Mouse (Mus musculus): Measurements from ENCODE around the gene Rab33b. TPM values are rescaled to one million over a fixed set of nuclear protein-coding genes. Genes with fewer than 3 reads are reported as not detected.
"Not testable (repeated sequence)": the region's sequence is repeated elsewhere in the genome, so short reads cannot be mapped to it uniquely, and the experiment has no call there.

Gene Rab33b
- polyA plus RNA-seq (2016; fragmentation: Nextera tagmentation; extraction: Ambion mirVana), result 16.9 and 19.4 TPM in 2 replicates

DNA sequence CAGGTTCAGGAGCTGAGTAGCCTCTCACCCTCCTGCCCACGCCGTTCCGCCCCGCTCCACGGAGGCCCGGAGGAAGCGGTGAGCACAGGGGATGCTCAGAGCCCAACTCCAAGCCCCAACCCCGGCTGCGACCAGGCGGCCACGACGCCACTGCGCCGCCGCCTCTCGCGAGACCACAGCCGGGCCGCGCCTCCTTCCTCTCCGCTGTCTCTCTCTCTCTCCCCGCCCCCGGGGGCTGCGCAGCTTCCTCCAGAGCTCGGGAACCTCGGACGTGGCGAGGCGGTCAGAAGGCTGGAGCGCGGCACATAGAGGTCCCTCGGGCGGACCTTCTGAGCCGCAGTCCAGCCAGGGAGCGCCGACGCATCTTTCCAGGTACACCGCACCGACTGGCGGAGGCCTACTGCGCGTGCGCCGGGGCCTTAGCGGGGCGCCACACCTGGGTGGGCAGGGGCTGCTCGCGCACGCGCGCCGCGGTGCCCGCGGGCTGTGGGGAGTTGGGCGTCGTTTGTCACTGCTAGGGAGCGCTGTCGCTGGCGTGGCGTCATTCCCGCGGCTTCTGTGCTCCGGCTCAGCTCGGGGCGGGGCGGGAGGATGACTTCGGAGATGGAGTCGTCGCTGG, at the start of gene Rab33b:
Rab33b (plus strand) TSS at position 180 of the 619 bp plus-strand sequence.
- H3K36me3 ChIP-seq, result 0 out of 2 replicates have a peak, but pooled peaks cover 3% of the 10 kb centered on the region
- no peaks in the 10 kb centered on the region for H3K9me3 ChIP-seq
- H3K27ac ChIP-seq, result peak within 1 kb of the TSS; percentile 81; the same call in 1 of the 2 replicates
- under 1% methylated on average over 70 of the region's 70 CpGs for WGBS
- H3K4me2 ChIP-seq (replicated peaks), result peak within 1 kb of the TSS; percentile 77
- no peaks in the 10 kb centered on the region for H3K27me3 ChIP-seq (replicated peaks)
- peak within 1 kb of the TSS; percentile 83 for H3K9ac ChIP-seq
- peak; percentile 95 for ATAC-seq (ENCODE audit: low FRiP score, low read depth)
- H3K4me1 ChIP-seq, result peaks cover 28% of the 10 kb centered on the region
- H3K4me3 ChIP-seq, result peak within 1 kb of the TSS; percentile 63

DNA sequence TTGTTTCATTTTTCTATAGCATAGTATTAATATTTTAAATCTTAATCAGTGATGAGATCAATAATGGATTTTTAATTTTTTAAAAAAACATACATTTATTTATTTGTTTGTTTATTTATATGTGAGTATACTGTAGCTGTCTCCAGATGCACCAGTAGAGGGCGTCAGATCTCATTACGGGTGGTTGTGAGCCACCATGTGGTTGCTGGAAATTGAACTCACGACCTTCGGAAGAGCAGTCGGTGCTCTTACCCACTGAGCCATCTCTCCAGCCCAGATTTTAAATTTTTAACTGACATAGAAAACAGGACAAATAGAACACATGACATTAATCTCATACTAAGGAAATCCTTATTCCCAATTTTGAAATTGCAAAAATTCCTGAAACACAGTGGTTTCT, 49.4 kb upstream of the Rab33b start:
- ATAC-seq (ENCODE audit: low FRiP score, low read depth); H3K27ac ChIP-seq; H3K4me3 ChIP-seq; H3K27me3 ChIP-seq (replicated peaks); H3K9ac ChIP-seq; H3K4me1 ChIP-seq; H3K36me3 ChIP-seq; H3K9me3 ChIP-seq; H3K4me2 ChIP-seq (replicated peaks): not testable (repeated sequence)
- 85% methylated on average over 5 of the region's 5 CpGs for WGBS

DNA sequence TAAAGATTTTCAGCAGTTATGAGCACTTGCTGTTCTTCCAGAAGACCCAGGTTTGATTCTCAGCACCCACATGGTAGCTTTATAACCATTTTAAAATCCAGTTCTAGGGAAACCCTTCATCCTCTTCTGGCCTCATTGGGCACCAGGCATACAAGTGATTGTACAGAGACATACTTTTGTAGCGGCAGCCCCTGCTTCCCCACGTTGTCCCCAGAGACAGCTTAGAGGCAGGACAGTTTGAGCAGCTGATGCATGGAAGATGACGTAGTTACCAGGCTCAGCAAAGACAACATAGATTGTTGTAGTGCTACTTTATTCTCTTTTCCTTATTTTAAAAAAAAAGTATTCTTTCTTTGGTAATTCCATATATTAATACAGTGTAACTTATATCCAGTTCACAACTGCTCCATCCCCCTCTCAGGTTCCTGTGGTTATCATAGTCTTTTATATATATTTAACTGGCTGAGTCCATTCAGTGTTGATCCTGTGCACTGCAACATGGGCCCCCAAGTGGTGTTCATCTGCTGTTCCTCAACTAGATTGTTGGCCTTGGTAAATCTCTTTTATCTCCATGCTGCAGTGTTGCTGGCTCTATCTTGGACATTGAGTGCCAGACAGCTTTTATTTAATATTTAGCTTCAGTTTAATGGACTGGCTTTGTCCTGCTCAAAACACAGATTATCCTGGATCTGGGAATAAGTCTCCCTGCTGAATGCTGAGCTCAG, 48.7 kb upstream of the Rab33b start:
- WGBS, result 80% methylated on average over 3 of the region's 3 CpGs

DNA sequence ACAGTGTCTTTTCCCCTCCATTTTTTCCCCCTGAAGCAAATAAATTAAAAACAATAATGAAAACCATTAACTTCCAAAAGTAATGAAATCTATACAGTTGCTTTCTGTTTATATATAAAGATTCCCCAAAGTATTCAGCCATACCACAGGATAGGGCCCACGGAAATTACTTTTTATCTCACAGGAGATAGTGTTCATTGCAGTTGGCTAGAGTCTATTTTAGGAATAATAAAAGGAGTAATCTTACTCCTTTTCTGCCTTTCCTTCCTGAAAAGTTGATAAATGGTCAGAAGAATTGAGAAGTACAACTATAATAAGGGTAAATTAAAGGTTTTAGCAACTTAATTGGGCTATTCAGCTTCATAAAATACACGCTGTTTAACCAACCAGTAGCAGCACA, 15.2 kb upstream of the Rab33b start:
- ATAC-seq (ENCODE audit: low FRiP score, low read depth), result no peak
- no peak overlapping the region for H3K27ac ChIP-seq
- H3K4me2 ChIP-seq (replicated peaks), result no peak overlapping the region
- no peak overlapping the region for H3K9ac ChIP-seq
- no peaks in the 10 kb centered on the region for H3K4me1 ChIP-seq
- no peak overlapping the region for H3K4me3 ChIP-seq
- H3K27me3 ChIP-seq (replicated peaks), result no peaks in the 10 kb centered on the region
- WGBS, result 93% methylated on average over 2 of the region's 2 CpGs
- peaks cover 75% of the 10 kb centered on the region for H3K36me3 ChIP-seq
- H3K9me3 ChIP-seq, result no peaks in the 10 kb centered on the region

More for the DNA sequence above, 48.7 kb upstream of the Rab33b start:
- H3K36me3 ChIP-seq, result peaks cover 8% of the 10 kb centered on the region; the same call in 1 of the 2 replicates
- H3K27ac ChIP-seq, result no peak overlapping the region
- no peaks in the 10 kb centered on the region for H3K9me3 ChIP-seq
- H3K4me3 ChIP-seq, result no peak overlapping the region
- H3K27me3 ChIP-seq (replicated peaks), result no peaks in the 10 kb centered on the region
- H3K9ac ChIP-seq, result no peak overlapping the region
- no peaks in the 10 kb centered on the region for H3K4me1 ChIP-seq
- ATAC-seq (ENCODE audit: low FRiP score, low read depth), result no peak
- H3K4me2 ChIP-seq (replicated peaks), result no peak overlapping the region

DNA sequence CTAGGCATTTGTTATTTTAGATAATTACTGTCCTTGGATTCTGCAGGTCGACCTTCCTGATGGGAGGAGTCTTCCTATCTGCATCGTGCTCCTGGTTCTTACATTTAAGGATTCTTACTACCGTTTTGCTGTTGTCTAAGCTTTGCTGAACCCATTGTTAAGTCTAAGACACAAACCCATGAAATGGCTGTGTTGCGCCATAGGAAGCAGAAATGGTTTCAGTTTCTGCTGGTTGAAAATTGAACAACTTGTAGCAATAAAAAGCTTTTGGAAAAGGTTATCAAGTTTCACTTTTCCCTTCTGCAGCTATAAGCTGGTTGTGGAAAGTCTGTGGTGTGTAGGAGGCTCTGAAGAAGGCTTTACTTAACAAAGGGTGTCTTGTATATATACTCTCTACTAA, 8.0 kb upstream of the Rab33b start:
- no peak overlapping the region for H3K4me2 ChIP-seq (replicated peaks)
- H3K9me3 ChIP-seq, result no peaks in the 10 kb centered on the region
- H3K4me1 ChIP-seq, result no peaks in the 10 kb centered on the region
- ATAC-seq (ENCODE audit: low FRiP score, low read depth), result no peak
- H3K4me3 ChIP-seq, result no peak overlapping the region
- no peak overlapping the region for H3K9ac ChIP-seq
- no peak overlapping the region for H3K27ac ChIP-seq
- peaks cover 34% of the 10 kb centered on the region for H3K36me3 ChIP-seq
- H3K27me3 ChIP-seq (replicated peaks), result no peaks in the 10 kb centered on the region
- WGBS, result 82% methylated on average over 4 of the region's 4 CpGs

DNA sequence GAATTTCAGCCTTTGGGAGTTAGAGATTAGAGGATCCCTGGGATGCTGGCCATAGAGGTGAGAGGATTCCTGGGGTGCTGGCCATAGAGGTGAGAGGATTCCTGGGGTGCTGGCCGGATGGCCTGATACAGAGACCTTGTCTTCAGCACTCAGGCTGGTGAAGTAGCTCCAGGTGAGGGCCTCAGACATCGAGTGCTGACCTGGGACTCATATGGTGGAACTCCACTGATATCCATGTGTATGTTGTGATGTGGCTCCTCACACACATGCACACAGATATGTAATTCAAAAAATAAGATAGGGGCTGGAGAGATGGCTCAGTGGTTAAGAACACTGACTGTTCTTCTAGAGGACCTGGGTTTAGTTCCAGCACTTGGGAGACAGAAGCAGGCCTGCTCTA, 3.8 kb upstream of the Rab33b start:
- Histone ChIP-seq H3K9me3 (no peaks in the 10 kb centered on the region), H3K4me3 (no peak overlapping the region), H3K4me1 (peaks cover 12% of the 10 kb centered on the region), H3K27me3 (replicated peaks) (no peaks in the 10 kb centered on the region), H3K9ac (no peak overlapping the region), H3K4me2 (replicated peaks) (no peak overlapping the region), H3K27ac (no peak overlapping the region), H3K36me3 (peaks cover 5% of the 10 kb centered on the region; the same call in 1 of the 2 replicates)
- WGBS, result 65% methylated on average over 2 of the region's 2 CpGs
- ATAC-seq (ENCODE audit: low FRiP score, low read depth), result no peak

DNA sequence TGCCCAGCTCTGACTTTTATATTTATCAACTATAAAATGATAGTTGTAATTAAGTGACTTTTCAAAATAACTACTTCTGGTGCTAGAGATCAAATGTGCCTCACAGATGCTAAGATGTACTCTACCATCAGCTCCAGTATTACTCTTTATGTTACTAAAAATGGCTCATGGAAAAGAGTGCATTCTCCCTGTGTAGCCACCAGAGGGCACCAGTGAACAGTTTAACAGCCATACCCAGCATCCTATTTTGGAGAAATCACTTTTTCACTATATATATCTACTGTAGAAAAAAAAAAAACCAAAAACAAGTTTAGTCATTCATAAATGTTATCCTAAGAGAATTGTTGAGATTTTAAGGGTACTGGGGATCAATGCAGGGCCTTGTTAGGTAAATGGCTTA, 2.7 kb upstream of the Rab33b start:
- peaks cover 22% of the 10 kb centered on the region for H3K4me1 ChIP-seq
- no peak overlapping the region for H3K4me2 ChIP-seq (replicated peaks)
- ATAC-seq (ENCODE audit: low FRiP score, low read depth), result no peak
- no peaks in the 10 kb centered on the region for H3K27me3 ChIP-seq (replicated peaks)
- H3K36me3 ChIP-seq, result peaks cover 4% of the 10 kb centered on the region; the same call in 1 of the 2 replicates
- H3K27ac ChIP-seq, result no peak overlapping the region
- H3K9me3 ChIP-seq, result no peaks in the 10 kb centered on the region
- H3K9ac ChIP-seq, result no peak overlapping the region
- H3K4me3 ChIP-seq, result no peak overlapping the region

DNA sequence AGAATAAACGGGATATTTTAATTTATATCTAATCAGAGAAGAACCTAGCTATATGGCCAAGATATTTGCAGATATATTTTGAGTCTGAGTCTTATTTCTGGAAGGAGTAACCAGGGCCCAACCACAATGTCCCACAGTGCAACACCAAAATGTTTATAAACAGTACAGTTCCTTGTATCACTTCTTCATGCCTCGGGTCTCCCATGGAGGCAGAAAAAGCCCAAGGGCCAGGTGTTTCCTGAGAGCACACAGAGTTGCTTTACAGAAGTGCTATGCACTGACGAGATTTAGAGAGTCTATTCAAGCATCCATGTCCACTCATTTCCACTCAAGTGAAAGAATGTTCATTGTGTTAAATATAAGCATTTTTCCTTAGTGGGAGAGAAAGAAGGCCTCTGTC, 1.8 kb upstream of the Rab33b start:
- no peak overlapping the region for H3K4me2 ChIP-seq (replicated peaks)
- H3K27me3 ChIP-seq (replicated peaks), result no peaks in the 10 kb centered on the region
- ATAC-seq (ENCODE audit: low FRiP score, low read depth), result no peak
- H3K9ac ChIP-seq, result no peak overlapping the region
- no peak overlapping the region for H3K27ac ChIP-seq
- no peaks in the 10 kb centered on the region for H3K36me3 ChIP-seq
- no peak overlapping the region for H3K4me3 ChIP-seq
- peaks cover 28% of the 10 kb centered on the region for H3K4me1 ChIP-seq
- 67% methylated on average over 3 of the region's 3 CpGs for WGBS
- H3K9me3 ChIP-seq, result no peaks in the 10 kb centered on the region

DNA sequence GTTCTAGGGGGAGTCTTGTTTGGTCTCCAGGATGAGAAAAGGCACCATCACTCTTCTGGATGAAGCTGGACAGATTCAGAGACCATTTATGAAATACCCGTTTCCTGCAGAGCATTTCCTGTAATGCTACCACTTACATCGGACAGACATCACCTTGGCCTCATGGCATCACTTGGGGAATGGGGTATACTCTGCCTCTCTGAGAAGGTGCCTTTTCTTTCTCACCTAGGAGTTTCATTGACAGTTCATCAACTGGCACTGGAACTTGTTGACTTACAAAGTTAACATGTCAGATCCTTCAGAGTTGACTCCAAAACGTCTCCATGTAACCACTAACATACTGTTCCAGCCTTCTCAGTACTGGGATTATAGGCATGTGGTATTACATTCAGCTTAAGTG, 939 bp upstream of the Rab33b start:
- no peaks in the 10 kb centered on the region for H3K36me3 ChIP-seq
- H3K9me3 ChIP-seq, result no peaks in the 10 kb centered on the region
- no peak overlapping the region for H3K27ac ChIP-seq
- ATAC-seq (ENCODE audit: low FRiP score, low read depth), result no peak
- no peak overlapping the region for H3K4me3 ChIP-seq
- H3K27me3 ChIP-seq (replicated peaks), result no peaks in the 10 kb centered on the region
- 79% methylated on average over 3 of the region's 3 CpGs for whole genome bisulfite sequencing
- peaks cover 28% of the 10 kb centered on the region for H3K4me1 ChIP-seq
- H3K4me2 ChIP-seq (replicated peaks), result peak overlapping the region; percentile 77
- peak overlapping the region; percentile 83 for H3K9ac ChIP-seq

DNA sequence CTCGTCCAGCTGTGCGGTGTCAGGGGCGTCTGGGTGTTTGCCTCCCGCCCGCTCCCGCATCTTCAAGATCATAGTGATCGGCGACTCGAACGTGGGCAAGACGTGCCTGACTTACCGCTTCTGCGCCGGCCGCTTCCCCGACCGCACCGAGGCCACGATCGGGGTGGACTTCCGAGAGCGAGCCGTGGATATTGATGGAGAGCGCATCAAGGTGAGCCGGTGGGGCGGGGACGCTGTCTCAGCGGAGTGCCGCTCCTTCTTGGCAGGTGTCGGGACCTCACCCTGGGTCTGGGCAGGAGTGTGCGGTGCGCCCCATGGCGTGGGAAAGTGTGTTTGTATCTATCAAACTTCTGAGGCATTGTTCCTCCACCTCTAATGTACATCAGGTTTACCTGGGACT, 650 bp downstream of the Rab33b start:
- peak overlapping the region; percentile 83 for H3K9ac ChIP-seq
- under 1% methylated on average over 33 of the region's 33 CpGs for WGBS
- H3K4me1 ChIP-seq, result peaks cover 28% of the 10 kb centered on the region
- peak overlapping the region; percentile 33; the same call in 1 of the 2 replicates for H3K27ac ChIP-seq
- H3K9me3 ChIP-seq, result no peaks in the 10 kb centered on the region
- H3K27me3 ChIP-seq (replicated peaks), result no peaks in the 10 kb centered on the region
- 0 out of 2 replicates have a peak, but pooled peaks cover 3% of the 10 kb centered on the region for H3K36me3 ChIP-seq
- peak; percentile 58 for ATAC-seq (ENCODE audit: low FRiP score, low read depth)
- H3K4me2 ChIP-seq (replicated peaks), result peak overlapping the region; percentile 77
- H3K4me3 ChIP-seq, result peak overlapping the region; percentile 63

DNA sequence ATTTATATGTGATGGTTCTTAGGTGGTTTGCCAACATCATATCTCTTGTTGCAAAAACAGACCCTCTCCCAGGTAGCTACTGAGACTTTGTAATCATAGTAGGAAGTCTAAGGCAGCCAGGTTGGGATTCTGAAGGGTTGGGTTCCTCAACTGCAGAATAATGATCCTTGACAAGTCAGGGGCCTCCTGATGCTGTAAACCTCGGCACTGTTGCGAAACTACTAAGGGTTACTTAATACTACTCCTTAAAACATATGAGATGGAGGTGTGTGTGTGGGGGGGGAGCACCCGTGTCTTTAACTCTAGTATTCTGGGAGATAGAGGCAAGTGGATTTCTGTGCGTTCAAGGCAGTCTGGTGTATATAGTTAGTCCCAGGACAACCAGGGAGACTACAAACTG, 1.6 kb downstream of the Rab33b start:
- Histone ChIP-seq H3K4me2 (replicated peaks) (peak overlapping the region; percentile 77), H3K4me3 (no peak overlapping the region; the same call in 1 of the 2 replicates), H3K4me1 (peaks cover 28% of the 10 kb centered on the region), H3K9me3 (no peaks in the 10 kb centered on the region), H3K27me3 (replicated peaks) (no peaks in the 10 kb centered on the region), H3K9ac (no peak overlapping the region), H3K36me3 (0 out of 2 replicates have a peak, but pooled peaks cover 3% of the 10 kb centered on the region), H3K27ac (no peak overlapping the region)
- WGBS, result 86% methylated on average over 4 of the region's 4 CpGs
- no peak for ATAC-seq (ENCODE audit: low FRiP score, low read depth)

DNA sequence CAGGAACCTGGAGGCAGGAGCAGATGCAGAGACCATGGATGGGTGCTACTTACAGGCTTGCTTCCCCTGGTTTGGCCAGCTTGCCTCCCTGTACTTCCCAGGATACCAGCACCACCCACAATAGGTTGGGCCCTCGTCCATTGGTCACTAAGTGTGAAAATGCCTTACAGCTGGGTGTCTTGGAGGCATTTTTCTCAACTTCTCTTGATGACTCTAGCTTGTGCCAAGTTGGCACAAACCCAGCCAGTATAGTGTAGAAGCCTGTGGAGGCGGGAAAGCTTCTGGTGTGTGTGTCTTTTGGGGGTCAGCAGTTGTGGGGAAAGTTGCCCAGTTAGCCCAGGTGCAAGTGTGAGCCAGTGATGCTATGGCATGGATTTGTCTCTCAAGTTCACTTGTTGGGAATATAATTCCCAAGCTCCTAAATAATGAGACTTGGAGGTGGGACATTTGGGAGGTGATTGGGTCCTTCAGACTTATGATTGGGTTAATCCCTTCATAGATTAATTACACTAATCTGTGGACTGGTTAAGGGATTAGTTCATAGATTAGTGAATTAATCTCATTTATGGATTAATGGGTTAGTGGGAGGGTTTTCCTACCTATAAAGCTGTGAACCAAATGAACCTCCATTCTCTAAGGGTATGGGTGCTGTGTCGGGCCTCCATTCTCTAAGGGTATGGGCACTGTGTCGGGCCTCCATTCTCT, 2.9 kb downstream of the Rab33b start:
- WGBS, result 95% methylated on average over 4 of the region's 4 CpGs
- Histone ChIP-seq H3K4me3 (no peak overlapping the region), H3K27ac (no peak overlapping the region), H3K4me1 (peaks cover 28% of the 10 kb centered on the region), H3K9me3 (no peaks in the 10 kb centered on the region), H3K9ac (no peak overlapping the region), H3K4me2 (replicated peaks) (no peak overlapping the region), H3K36me3 (0 out of 2 replicates have a peak, but pooled peaks cover 3% of the 10 kb centered on the region), H3K27me3 (replicated peaks) (no peaks in the 10 kb centered on the region)
- no peak for ATAC-seq (ENCODE audit: low FRiP score, low read depth)

Data from neural tube, embryonic 12.5 days (tissue).